Mouse (Mus musculus) testis, adult 2 months (tissue): ENCODE results near the gene Dennd4a.

Source experiments
- CTCF ChIP-seq: fragments of 200-500 bp; IDR thresholded peaks from 2 replicates; pipeline ENCODE4 v1.5.1; 2012; ENCODE audit warnings: low read depth, mild to moderate bottlenecking, inconsistent platforms, low read length, moderate library complexity; ENCODE audit not compliant: control insufficient read depth, insufficient read depth, insufficient replicate concordance
- POLR2A ChIP-seq: fragments of 200-500 bp; IDR thresholded peaks from 2 replicates; pipeline ENCODE4 v1.6.1; 2012; ENCODE audit warnings: low read depth, mild to moderate bottlenecking, inconsistent platforms, low read length, moderate library complexity; ENCODE audit not compliant: control insufficient read depth

DNA sequence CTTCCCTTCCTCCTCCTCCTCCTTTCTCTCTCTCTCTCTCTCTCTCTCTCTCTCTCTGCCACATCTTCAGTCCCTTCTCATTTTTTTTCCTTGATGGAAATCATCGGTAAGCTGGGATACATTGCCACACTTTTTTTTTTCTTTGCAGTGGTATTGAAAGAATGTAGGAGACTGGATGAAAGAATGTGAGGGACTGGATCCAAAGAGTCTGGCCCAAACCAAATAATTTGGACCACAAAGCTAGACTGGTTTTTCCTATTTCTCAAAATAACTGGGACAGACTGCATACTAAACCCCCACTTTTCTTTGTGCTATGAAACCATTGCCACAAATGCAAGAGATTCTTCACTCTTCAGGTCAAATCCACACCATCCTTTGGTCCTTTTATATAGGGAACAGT is 19.5 kb upstream of the Dennd4a start:
- no peak for TF ChIP-seq CTCF
- no peak for TF ChIP-seq POLR2A
